Mouse (Mus musculus) CH12.LX (cell line): Measurements from ENCODE around the gene Heatr5a. TPM values are rescaled to one million over a fixed set of nuclear protein-coding genes. Genes with fewer than 3 reads are reported as not detected.

Experiments
- DNase-seq: peaks from one replicate; pipeline ENCODE4 v3.0.0-alpha.2; 2013; ENCODE audit errors: extremely low read depth
- H3K27ac ChIP-seq: 2 replicates; pipeline ENCODE4 v1.5.1; 2012; ENCODE audit warnings: low read depth, mild to moderate bottlenecking, control low read depth, moderate library complexity; ENCODE audit not compliant: insufficient read depth
- H3K27me3 ChIP-seq: replicated peaks from 2 replicates; pipeline ENCODE3; 2012; ENCODE audit warnings: inconsistent platforms
- H3K36me3 ChIP-seq, 2 experiments: replicated peaks in 1 of 2; 2 replicates each; pipeline versions ENCODE3 to v1.6.1; 2012; ENCODE audit warnings: inconsistent platforms in 1 of 2, low read length in 1 of 2, mild to moderate bottlenecking in 1 of 2, mixed read lengths in 1 of 2, moderate library complexity in 1 of 2; ENCODE audit not compliant: control insufficient read depth in 1 of 2, insufficient read depth in 1 of 2
- H3K4me1 ChIP-seq, 2 experiments: 2 replicates each; pipeline ENCODE4 v1.6.1; 2012; ENCODE audit warnings: inconsistent platforms in 1 of 2, moderate library complexity in 1 of 2; ENCODE audit not compliant: insufficient read depth in 2 of 2, control insufficient read depth in 1 of 2
- H3K4me2 ChIP-seq: 2 replicates; pipeline ENCODE4 v1.6.1; 2012; ENCODE audit warnings: low read depth, mild to moderate bottlenecking, control low read depth; ENCODE audit not compliant: poor library complexity, insufficient read depth, severe bottlenecking
- H3K4me3 ChIP-seq, 3 experiments: fragments of 150-350 bp in 1 of 3; sonication (generic) in 1 of 3; replicated peaks in 1 of 3; 2 replicates each; pipeline versions ENCODE3 to v1.5.1; 2011 to 2012; ENCODE audit warnings: low read depth in 2 of 3, low read length in 2 of 3, mild to moderate bottlenecking in 2 of 3, moderate library complexity in 2 of 3, control low read depth in 1 of 3, improper control_type of control experiment in 1 of 3, inconsistent platforms in 1 of 3, mixed read lengths in 1 of 3; ENCODE audit not compliant: poor library complexity in 1 of 3
- H3K79me2 ChIP-seq: replicated peaks from 2 replicates; pipeline ENCODE4 v1.6.1; 2012; ENCODE audit warnings: mild to moderate bottlenecking, moderate library complexity; ENCODE audit not compliant: control insufficient read depth, poor library complexity, insufficient read depth, severe bottlenecking; ENCODE audit errors: extremely low read depth
- H3K9ac ChIP-seq: 2 replicates; pipeline ENCODE4 v1.6.1; 2012; ENCODE audit warnings: low read depth, mild to moderate bottlenecking, control low read depth, moderate library complexity; ENCODE audit not compliant: insufficient read depth
- H3K9me3 ChIP-seq: replicated peaks from 2 replicates; pipeline ENCODE3; 2012; ENCODE audit warnings: low read length, inconsistent platforms, mixed read lengths
- CHD2 ChIP-seq: IDR thresholded peaks from 2 replicates; pipeline ENCODE4 v1.6.1; 2011; ENCODE audit warnings: low read length, improper control_type of control experiment
- CTCF ChIP-seq, 2 experiments: IDR thresholded peaks in 1 of 2; conservative IDR thresholded peaks in 1 of 2; 2 replicates each; pipeline ENCODE4 v1.5.1; 2011 to 2012; ENCODE audit warnings: low read depth in 2 of 2, low read length in 2 of 2, improper control_type of control experiment in 1 of 2, inconsistent platforms in 1 of 2, mild to moderate bottlenecking in 1 of 2, moderate library complexity in 1 of 2
- GABPA ChIP-seq: IDR thresholded peaks from 2 replicates; pipeline ENCODE4 v1.6.1; 2012; ENCODE audit warnings: low read depth, low read length, improper control_type of control experiment, inconsistent platforms; ENCODE audit not compliant: insufficient replicate concordance
- HCFC1 ChIP-seq: IDR thresholded peaks from 2 replicates; pipeline ENCODE4 v1.6.1; 2012; ENCODE audit warnings: low read depth, mild to moderate bottlenecking, inconsistent platforms, low read length, improper control_type of control experiment
- IRF4 ChIP-seq: IDR thresholded peaks from 2 replicates; pipeline ENCODE4 v1.6.1; 2014; ENCODE audit warnings: low read depth, mild to moderate bottlenecking, inconsistent platforms, low read length, improper control_type of control experiment
- JUN ChIP-seq: IDR thresholded peaks from 2 replicates; pipeline ENCODE4 v1.6.1; 2011; ENCODE audit warnings: low read depth, mild to moderate bottlenecking, low read length, improper control_type of control experiment, moderate library complexity; ENCODE audit not compliant: insufficient read depth
- MAFK ChIP-seq: IDR thresholded peaks from 2 replicates; pipeline ENCODE4 v1.6.1; 2011; ENCODE audit warnings: low read length, improper control_type of control experiment; ENCODE audit not compliant: insufficient replicate concordance
- MAX ChIP-seq: IDR thresholded peaks from 2 replicates; pipeline ENCODE4 v1.6.1; 2011; ENCODE audit warnings: low read length, improper control_type of control experiment
- POLR2A ChIP-seq: IDR thresholded peaks from 2 replicates; pipeline ENCODE4 v1.6.1; 2011; ENCODE audit warnings: low read depth, mild to moderate bottlenecking, improper control_type of control experiment, low read length
- RAD21 ChIP-seq: IDR thresholded peaks from 2 replicates; pipeline ENCODE4 v1.6.1; 2011; ENCODE audit warnings: low read depth, mild to moderate bottlenecking, low read length, improper control_type of control experiment, moderate library complexity
- RCOR1 ChIP-seq: conservative IDR thresholded peaks from 2 replicates; pipeline ENCODE4 v1.6.1; 2012; ENCODE audit warnings: low read depth, mild to moderate bottlenecking, inconsistent platforms, low read length, improper control_type of control experiment
- TBP ChIP-seq: conservative IDR thresholded peaks from 2 replicates; pipeline ENCODE4 v1.6.1; 2011; ENCODE audit warnings: low read depth, low read length, improper control_type of control experiment
- TCF12 ChIP-seq: IDR thresholded peaks from 2 replicates; pipeline ENCODE4 v1.6.1; 2014; ENCODE audit warnings: low read depth, mild to moderate bottlenecking, inconsistent platforms, low read length, improper control_type of control experiment
- UBTF ChIP-seq: IDR thresholded peaks from 2 replicates; pipeline ENCODE4 v1.6.1; 2012; ENCODE audit warnings: low read depth, mild to moderate bottlenecking, inconsistent platforms, low read length, improper control_type of control experiment, moderate library complexity
- ZC3H11A ChIP-seq: IDR thresholded peaks from 2 replicates; pipeline ENCODE4 v1.6.1; 2012; ENCODE audit warnings: low read depth, mild to moderate bottlenecking, inconsistent platforms, low read length, improper control_type of control experiment
- ZKSCAN1 ChIP-seq: IDR thresholded peaks from 2 replicates; pipeline ENCODE4 v1.6.1; 2012; ENCODE audit warnings: low read depth, inconsistent platforms, low read length, improper control_type of control experiment, borderline replicate concordance
- dilution Hi-C: fragments of 300-500 bp; cut with MboI; formaldehyde crosslinking; loops from 2 replicates; pipeline ENCODE4 v1.14.3; 2020; ENCODE audit warnings: low sequenced_read_pairs; ENCODE audit not compliant: extremely low pct_unique_long_range_greater_than_20kb, extremely low pct_ligation_motif_present
- in situ Hi-C: fragments of 300-500 bp; cut with MboI; formaldehyde crosslinking; loops from 3 replicates; pipeline ENCODE4 v1.14.3; 2019; ENCODE audit warnings: low sequenced_read_pairs, low pct_ligation_motif_present, low pct_unique_long_range_greater_than_20kb, mixed read lengths
- polyA plus RNA-seq: library from polyadenylated mRNA; unstranded; fragments of >175 nt; gene quantifications from 2 replicates; pipeline ENCODE4 v1.2.1, GENCODE M21; 2012; ENCODE audit warnings: low read depth; ENCODE audit not compliant: insufficient read length
- total RNA-seq, 2 experiments: library from RNA; depleted of rRNA; stranded (reverse); fragments of 300-350 nt in 1 of 2; fragments of >200 nt in 1 of 2; gene quantifications; 2 replicates each; pipeline ENCODE4 v1.2.3; 2012 to 2014

Heatr5a gene
- total and polyA plus RNA-seq, 3 experiments, result 5.4 to 7.3 (median 6.4) TPM

DNA sequence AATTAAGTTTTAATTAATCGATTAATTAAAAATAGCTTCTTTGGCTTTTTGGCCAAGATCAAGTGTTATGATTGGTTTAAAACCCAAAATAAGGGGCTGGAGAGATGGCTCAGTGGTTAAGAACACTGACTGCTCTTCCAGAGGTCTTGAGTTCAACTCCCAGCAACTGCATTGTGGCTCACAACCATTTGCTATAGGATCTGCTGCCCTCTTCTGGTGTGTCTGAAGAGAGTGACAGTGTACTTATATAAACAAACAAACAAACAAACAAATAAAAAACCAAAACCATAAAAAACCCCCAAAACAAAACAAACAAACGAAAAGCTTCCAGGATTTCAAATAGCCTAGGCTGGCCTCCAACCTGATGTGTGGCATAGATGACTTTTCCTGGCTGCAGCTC is 89.3 kb downstream of the Heatr5a start:
- peak in 1 of 2 experiments; percentile 25; a peak in 2 of 4 replicates for TF ChIP-seq CTCF (conservative IDR thresholded peaks at IDR 0.05 in 1 of 2, IDR thresholded peaks at IDR 0.05 in 1 of 2; ENCODE audit: low read depth in 2 of 2, low read length in 2 of 2)
- TF ChIP-seq POLR2A, result no peak
- peak; percentile 28 for TF ChIP-seq RAD21
- TF ChIP-seq ZKSCAN1, result no peak
- no peak for DNase-seq
- no peak overlapping the region for H3K9ac ChIP-seq
- H3K4me1 ChIP-seq, result peaks cover under 1 to 2% of the 10 kb centered on the region in 2 experiments; a peak in 2 of 4 replicates
- H3K4me3 ChIP-seq, result no peak overlapping the region
- H3K79me2 ChIP-seq, result no peaks in the 10 kb centered on the region
- no peak overlapping the region for H3K27ac ChIP-seq
- H3K27me3 ChIP-seq, result no peaks in the 10 kb centered on the region
- H3K36me3 ChIP-seq, result peaks cover 16 to 65% of the 10 kb centered on the region in 2 experiments
- H3K9me3 ChIP-seq, result no peaks in the 10 kb centered on the region
- dilution Hi-C loops, result no loop called here
- no peak overlapping the region for H3K4me2 ChIP-seq
- in situ Hi-C loops, result no loop called here

DNA sequence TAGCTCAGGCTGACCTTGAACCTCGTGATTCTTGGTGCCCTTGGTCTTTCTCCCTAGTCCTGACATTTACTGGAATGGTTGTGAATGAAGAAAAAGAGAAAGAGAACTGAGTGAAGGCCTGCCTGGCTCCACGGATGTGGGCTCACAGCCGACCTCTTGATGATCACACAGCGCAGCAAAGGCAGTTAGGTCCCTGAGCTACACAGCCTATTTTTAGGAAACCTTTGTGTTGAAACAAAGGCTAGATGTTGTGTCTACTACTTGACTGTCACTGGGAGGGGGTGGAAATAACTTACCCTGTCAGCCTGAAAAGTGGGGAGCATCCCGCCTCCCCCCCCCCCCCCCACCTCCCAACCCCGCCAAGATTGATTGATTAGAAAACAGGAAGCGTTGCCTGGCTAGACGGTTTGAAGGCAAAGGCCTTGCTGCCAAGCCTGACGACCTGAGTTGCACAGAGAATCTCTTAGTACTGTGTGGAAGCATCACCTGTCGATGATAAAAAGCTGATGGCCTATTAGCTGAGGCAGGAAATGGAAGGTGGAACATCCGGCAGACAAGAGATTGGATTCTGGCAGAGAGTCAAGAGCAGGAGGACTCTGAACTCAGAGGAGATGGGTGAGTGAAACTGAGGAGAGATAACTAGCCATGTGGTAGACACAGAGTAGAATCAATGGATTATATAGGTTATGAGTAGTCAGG is 99.5 kb downstream of the Heatr5a start:
- dilution Hi-C loops, result no loop called here

DNA sequence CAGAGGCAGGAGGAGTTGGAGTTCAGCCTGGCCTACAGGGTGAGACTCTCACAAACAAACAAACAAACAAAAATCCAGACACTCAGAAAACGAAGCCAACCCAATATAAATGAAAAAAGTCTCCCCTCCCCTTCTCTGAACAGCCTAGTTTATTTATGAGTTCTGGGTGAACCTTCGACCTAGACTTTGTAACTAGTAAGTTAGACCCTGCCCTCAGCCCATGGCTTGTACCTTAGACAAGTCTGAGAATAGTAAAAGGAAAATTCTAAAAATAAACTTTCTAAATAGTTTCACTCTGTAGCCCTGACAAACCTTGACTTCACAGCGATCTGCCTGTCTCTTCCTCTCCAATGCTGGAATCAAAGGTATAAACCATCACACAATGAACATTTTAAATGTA is 101.6 kb downstream of the Heatr5a start:
- H3K4me2 ChIP-seq, result no peak overlapping the region
- peaks cover 18 to 35% of the 10 kb centered on the region in 2 experiments for H3K4me1 ChIP-seq
- DNase-seq, result no peak
- dilution Hi-C loops (no loop called here), in situ Hi-C loops (no loop called here)
- TF ChIP-seq MAX (no peak), ZC3H11A (no peak), IRF4 (no peak), UBTF (no peak), RCOR1 (no peak), CHD2 (no peak), TBP (no peak), GABPA (no peak), CTCF (conservative IDR thresholded peaks at IDR 0.05 in 1 of 2, IDR thresholded peaks at IDR 0.05 in 1 of 2; ENCODE audit: low read depth in 2 of 2, low read length in 2 of 2) (no peak), JUN (no peak), HCFC1 (no peak), MAFK (no peak)
- H3K9ac ChIP-seq, result no peak overlapping the region
- no peak overlapping the region for H3K4me3 ChIP-seq
- no peaks in the 10 kb centered on the region for H3K27me3 ChIP-seq
- peaks cover 0 to 4% of the 10 kb centered on the region in 2 experiments for H3K36me3 ChIP-seq
- H3K9me3 ChIP-seq, result no peaks in the 10 kb centered on the region
- H3K79me2 ChIP-seq, result no peaks in the 10 kb centered on the region
- no peak overlapping the region for H3K27ac ChIP-seq

More for the DNA sequence above, 99.5 kb downstream of the Heatr5a start:
- no peak for TF ChIP-seq TCF12
- Histone ChIP-seq H3K9me3 (no peaks in the 10 kb centered on the region), H3K27me3 (no peaks in the 10 kb centered on the region), H3K79me2 (no peaks in the 10 kb centered on the region), H3K9ac (no peak overlapping the region), H3K36me3 (peaks cover 0 to 7% of the 10 kb centered on the region in 2 experiments), H3K27ac (no peak overlapping the region), H3K4me2 (no peak overlapping the region), H3K4me3 (no peak overlapping the region), H3K4me1 (peaks cover 3 to 14% of the 10 kb centered on the region in 2 experiments; a peak in 3 of 4 replicates)
- in situ Hi-C loops, result no loop called here
- no peak for DNase-seq
